Mouse (Mus musculus) ES-E14 (cell line): ENCODE results near the gene Pik3ip1.

Experiments
- CHD2 ChIP-seq: IDR thresholded peaks from 2 replicates; pipeline ENCODE4 v1.6.1; 2014; ENCODE audit warnings: mild to moderate bottlenecking, low read depth, low read length, inconsistent platforms
- HCFC1 ChIP-seq: IDR thresholded peaks from 2 replicates; pipeline ENCODE4 v1.6.1; 2012; ENCODE audit warnings: low read length, inconsistent platforms, borderline replicate concordance; ENCODE audit not compliant: insufficient read depth
- MAFK ChIP-seq: IDR thresholded peaks from 2 replicates; pipeline ENCODE4 v1.6.1; 2014; ENCODE audit warnings: mild to moderate bottlenecking, low read depth, low read length, inconsistent platforms; ENCODE audit not compliant: insufficient read depth
- ZC3H11A ChIP-seq: IDR thresholded peaks from 2 replicates; pipeline ENCODE4 v1.6.1; 2012; ENCODE audit warnings: low read depth, mild to moderate bottlenecking, inconsistent platforms, low read length, borderline replicate concordance

DNA sequence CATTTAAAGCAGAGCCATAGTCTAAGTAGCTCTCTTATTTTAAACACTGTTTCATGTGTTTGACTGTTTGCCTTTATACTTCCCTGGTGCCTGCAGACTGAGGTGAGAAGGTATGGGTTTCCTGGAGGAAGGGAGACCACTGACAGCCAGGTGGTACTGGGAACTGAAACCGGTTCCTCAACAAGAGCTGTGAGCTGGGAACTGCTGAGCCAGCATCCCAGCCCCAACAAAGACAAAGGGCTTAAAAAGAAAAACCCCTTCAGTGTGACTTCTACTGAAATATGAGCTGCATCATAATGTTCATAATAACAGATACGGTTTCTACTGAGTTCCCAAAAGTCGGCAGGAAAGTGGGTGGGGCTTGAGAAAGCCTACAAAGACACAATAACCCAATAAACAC, 32.7 kb downstream of the Pik3ip1 start:
- TF ChIP-seq CHD2 (no peak), HCFC1 (no peak), MAFK (peak; percentile 88), ZC3H11A (no peak)
